In genomic region chr1:64787701-64788515, GRCm38 (mm10) we compare ENCODE assay signal across 11 mouse cellular contexts. TPM values are rescaled to one million over a fixed set of nuclear protein-coding genes. Genes with fewer than 3 reads are reported as not detected.
DNase-seq lines count a peak whose midpoint lies in the region; ATAC-seq and TF ChIP-seq lines count a peak whose summit lies in the region.
"Had no signal": no experiment of that assay in that cellular context is flagged by ENCODE, and none has a peak within 500 bp of the region (broad histone marks: within the 10 kb centered on the region; RNA-seq: fewer than 3 reads in every experiment).

No protein-coding gene starts in this region.

- WGBS in liver, adult 2 months: 25% methylated on average over 6 of the region's 6 CpGs
- WGBS in forebrain, embryonic 14.5 days: 71% methylated on average over 6 of the region's 6 CpGs

- DNase-seq in adrenal gland, postnatal 36 days: peak; percentile 22 to 42
- DNase-seq in adrenal gland, postnatal 4 days (ENCODE audit: low spot score in 2 of 2): no peak
- DNase-seq in urinary bladder, adult 18-20 months (ENCODE audit: low spot score in 2 of 2): peak; percentile 27 to 42
- DNase-seq in urinary bladder, adult 2 months (ENCODE audit: low spot score): no peak
- peak; percentile 98 for DNase-seq in liver, adult 2 months (ENCODE audit: extremely low read depth, low read depth, low spot score)
- DNase-seq in layer of hippocampus, postnatal 25 days (ENCODE audit: extremely low spot score in 1 of 2, low spot score in 1 of 2): no peak
- no peak for DNase-seq in Muller cell, postnatal 12 days (ENCODE audit: inconsistent ontology term)
- no peak for DNase-seq in forebrain, embryonic 14.5 days (ENCODE audit: low spot score)
- DNase-seq: spleen, adult 18-20 months had no signal

- no peak for TF ChIP-seq CTCF in liver, adult 2 months (IDR thresholded peaks at IDR 0.05; ENCODE audit: low read depth, low read length)

- H3K79me2 ChIP-seq in liver, adult 2 months (ENCODE audit: control insufficient read depth, insufficient read depth, low read length): no peaks in the 10 kb centered on the region

- no peaks in the 10 kb centered on the region for H3K36me3 ChIP-seq in liver, adult 2 months (ENCODE audit: control insufficient read depth, insufficient read depth, low read length)
- no peaks in the 10 kb centered on the region for H3K36me3 ChIP-seq in forebrain, embryonic 14.5 days (ENCODE audit: control insufficient read depth, insufficient read depth, low read length)
- H3K36me3 ChIP-seq: heart, embryonic 15.5 days; midbrain, embryonic 12.5 days had no signal

- peaks cover 21% of the 10 kb centered on the region for H3K4me1 ChIP-seq in liver, adult 2 months (ENCODE audit: control insufficient read depth, insufficient read depth, low read length)
- peaks cover 9% of the 10 kb centered on the region; the same call in 1 of the 2 replicates for H3K4me1 ChIP-seq in forebrain, embryonic 14.5 days (ENCODE audit: control insufficient read depth, insufficient read depth, low read length)

- no peaks in the 10 kb centered on the region for H3K27me3 ChIP-seq in liver, adult 2 months (ENCODE audit: control insufficient read depth, insufficient read depth, low read length)
- H3K27me3 ChIP-seq in forebrain, embryonic 14.5 days (replicated peaks; ENCODE audit: control insufficient read depth, insufficient read depth, low read length): 0 out of 2 replicates have a peak, but pooled peaks cover 4% of the 10 kb centered on the region
- H3K27me3 ChIP-seq: heart, embryonic 15.5 days; midbrain, embryonic 12.5 days had no signal

- ATAC-seq in forebrain, embryonic 14.5 days: no peak

- TF ChIP-seq POLR2A in liver, adult 2 months (IDR thresholded peaks at IDR 0.05; ENCODE audit: extremely low read depth, insufficient read depth, low read length): no peak

- H3K4me2 ChIP-seq in forebrain, embryonic 14.5 days (ENCODE audit: low read length): no peak overlapping the region
- H3K4me2 ChIP-seq: heart, embryonic 15.5 days; midbrain, embryonic 12.5 days had no signal

- H3K27ac ChIP-seq in liver, adult 2 months (replicated peaks; ENCODE audit: insufficient read depth, low read depth, low read length): peak overlapping the region; percentile 30
- no peak overlapping the region for H3K27ac ChIP-seq in forebrain, embryonic 14.5 days (ENCODE audit: low read depth, low read length)
- H3K27ac ChIP-seq: heart, embryonic 15.5 days; midbrain, embryonic 12.5 days had no signal

- no peaks in the 10 kb centered on the region; the same call in 1 of the 2 replicates for H3K9me3 ChIP-seq in forebrain, embryonic 14.5 days (replicated peaks; ENCODE audit: control insufficient read depth, low read length)
- H3K9me3 ChIP-seq: heart, embryonic 15.5 days; midbrain, embryonic 12.5 days had no signal

- no peak overlapping the region for H3K9ac ChIP-seq in liver, adult 2 months (ENCODE audit: low read depth, low read length)
- no peak overlapping the region for H3K9ac ChIP-seq in forebrain, embryonic 14.5 days (ENCODE audit: low read length)
- H3K9ac ChIP-seq: heart, embryonic 15.5 days; midbrain, embryonic 12.5 days had no signal

- no peak overlapping the region for H3K4me3 ChIP-seq in liver, adult 2 months (ENCODE audit: insufficient read depth, low read depth, low read length)
- no peak overlapping the region for H3K4me3 ChIP-seq in forebrain, embryonic 14.5 days (ENCODE audit: low read depth, low read length)
- H3K4me3 ChIP-seq: heart, embryonic 15.5 days; midbrain, embryonic 12.5 days had no signal

RNA-seq across cellular contexts. Expression of gene Fzd5, which starts 50.4 kb away (rescaled TPM):
- total RNA-seq in adrenal gland, postnatal 36 days (2021): 10 to 100 TPM; 15.5 to 21.0 TPM
- total RNA-seq in adrenal gland, postnatal 4 days (2021): 10 to 100 TPM; 29.5 to 29.7 TPM
- polyA plus RNA-seq in urinary bladder, adult 2 months (2012; rRNA removed): 5.3 and 6.2 TPM in 2 replicates
- 3.1 and 4.0 TPM in 2 replicates for total RNA-seq in liver, adult 2 months (2014; rRNA removed)
- polyA plus RNA-seq in liver, adult 2 months (2012; rRNA removed): 4.7 and 4.9 TPM in 2 replicates
- 1 to 10 TPM in 1 of 2 experiments, under 1 TPM in 1; 0.79 to 1.0 TPM for total RNA-seq in layer of hippocampus, postnatal 25 days (2021)
- polyA plus RNA-seq in forebrain, embryonic 14.5 days (2014; fragmentation: Nextera tagmentation; extraction: Ambion mirVana): 0.88 and 0.91 TPM in 2 replicates

Comparison
In these comparisons a context has a peak if more than half of its experiments do, and no peak if none do; other contexts are left out.
1. DNase-seq: peak in adrenal gland, postnatal 36 days (2 of 2), urinary bladder, adult 18-20 months (2 of 2) and liver, adult 2 months (single experiment); none in adrenal gland, postnatal 4 days (0 of 2), urinary bladder, adult 2 months (single experiment), layer of hippocampus, postnatal 25 days (0 of 2), Muller cell, postnatal 12 days (single experiment) and forebrain, embryonic 14.5 days (single experiment).